Mouse (Mus musculus) kidney, postnatal 10 days (tissue): ENCODE results near the gene Zdhhc22.

Experiments
- DNase-seq: peaks from one replicate; pipeline ENCODE4 v3.0.0; 2021; ENCODE audit warnings: mixed read lengths

Gene Zdhhc22

DNA sequence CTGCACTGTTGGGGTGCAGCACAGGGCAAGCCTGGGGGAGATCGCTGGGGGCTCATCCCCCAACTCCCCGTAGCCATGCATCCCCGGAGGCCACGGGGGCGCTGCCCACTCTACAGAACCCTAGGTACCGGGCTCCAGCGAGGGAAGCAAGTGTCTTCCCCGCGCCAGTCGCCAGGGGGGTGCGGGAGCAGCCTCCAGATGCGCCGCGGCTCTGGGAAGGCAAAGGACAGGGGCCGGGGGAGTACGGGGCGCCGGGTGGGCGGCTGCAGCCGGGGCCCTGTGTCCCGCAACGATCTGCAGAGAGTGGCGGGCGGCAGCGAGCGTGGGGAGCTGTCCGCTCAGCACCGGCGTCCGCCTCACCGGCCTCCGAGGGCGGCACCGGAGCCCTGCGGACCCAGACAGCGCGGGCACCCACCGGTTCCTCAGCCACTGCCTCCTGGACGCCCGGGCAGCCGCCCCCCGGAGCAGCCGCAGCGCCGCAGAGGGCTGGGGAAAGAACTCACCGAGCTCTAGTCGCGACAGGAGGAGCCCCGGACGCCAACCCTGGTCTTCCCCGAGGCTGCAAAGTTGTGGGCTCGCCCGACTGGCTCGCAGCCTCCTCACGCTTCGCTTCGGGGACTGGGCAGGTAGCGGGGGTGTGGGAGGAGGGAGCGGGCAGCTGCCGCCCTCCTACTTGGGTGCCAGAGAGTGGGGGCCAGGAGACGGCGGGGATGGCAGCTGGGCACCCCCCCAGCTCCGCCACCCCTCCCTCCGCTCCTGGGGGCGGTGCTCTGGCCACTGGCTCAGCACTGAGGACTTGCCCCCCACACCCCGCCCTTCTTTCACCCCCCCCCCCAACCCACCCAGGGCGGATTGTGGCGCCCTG is at the start of gene Zdhhc22:
Gene Zdhhc22 (minus strand): TSS at position 541 of the 865 bp plus-strand sequence.
- peak; percentile 75 for DNase-seq

DNA sequence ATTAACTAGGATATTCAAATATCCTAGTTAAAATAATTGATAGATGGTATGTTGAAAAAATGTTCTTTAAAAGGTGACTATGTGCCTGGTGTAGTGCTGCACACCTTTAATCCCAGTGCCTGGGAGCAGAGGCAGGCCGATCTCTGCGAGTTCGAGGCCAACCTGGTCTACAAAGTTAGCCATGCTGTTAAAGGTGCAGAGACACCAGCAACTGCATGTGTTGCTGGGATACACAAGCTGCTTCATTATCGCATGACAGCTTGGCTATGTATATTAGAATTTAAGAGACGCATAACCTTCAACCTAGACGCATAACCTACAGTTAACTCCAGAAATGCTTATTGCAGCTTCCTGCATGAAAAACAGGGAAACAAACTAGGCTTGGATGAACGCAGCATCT is 46.4 kb upstream of the Zdhhc22 start:
- DNase-seq, result no peak

DNA sequence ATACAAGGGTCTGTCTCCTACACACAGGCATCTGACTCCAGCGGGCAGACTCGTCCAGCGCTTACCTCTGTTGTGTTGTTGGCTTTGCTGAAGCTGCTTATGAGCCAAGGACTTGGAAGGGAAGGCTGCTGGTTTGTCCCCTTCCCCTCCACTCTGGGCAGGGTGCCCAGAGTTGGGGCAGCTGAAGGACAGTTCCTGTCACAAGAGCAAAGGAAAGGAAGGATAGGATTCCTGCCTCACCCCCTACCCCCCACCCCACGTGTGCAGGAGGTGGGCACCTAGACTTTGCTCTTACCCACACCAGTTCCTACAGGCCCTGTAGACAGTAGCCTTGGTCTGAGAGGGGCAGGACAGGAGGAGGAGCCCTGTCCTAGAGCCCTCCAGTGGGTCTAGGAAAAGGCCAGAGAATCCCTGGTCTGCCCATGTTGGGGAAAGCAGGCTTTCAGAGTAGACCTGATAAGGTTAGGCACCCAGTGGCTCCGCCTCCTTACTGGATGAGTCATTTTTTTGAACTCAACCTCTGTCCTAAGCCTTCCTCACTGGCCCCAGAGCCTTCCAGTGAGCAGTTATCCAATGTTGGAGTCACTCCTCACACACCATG is 41.0 kb upstream of the Zdhhc22 start:
- peak; percentile 30 for DNase-seq

DNA sequence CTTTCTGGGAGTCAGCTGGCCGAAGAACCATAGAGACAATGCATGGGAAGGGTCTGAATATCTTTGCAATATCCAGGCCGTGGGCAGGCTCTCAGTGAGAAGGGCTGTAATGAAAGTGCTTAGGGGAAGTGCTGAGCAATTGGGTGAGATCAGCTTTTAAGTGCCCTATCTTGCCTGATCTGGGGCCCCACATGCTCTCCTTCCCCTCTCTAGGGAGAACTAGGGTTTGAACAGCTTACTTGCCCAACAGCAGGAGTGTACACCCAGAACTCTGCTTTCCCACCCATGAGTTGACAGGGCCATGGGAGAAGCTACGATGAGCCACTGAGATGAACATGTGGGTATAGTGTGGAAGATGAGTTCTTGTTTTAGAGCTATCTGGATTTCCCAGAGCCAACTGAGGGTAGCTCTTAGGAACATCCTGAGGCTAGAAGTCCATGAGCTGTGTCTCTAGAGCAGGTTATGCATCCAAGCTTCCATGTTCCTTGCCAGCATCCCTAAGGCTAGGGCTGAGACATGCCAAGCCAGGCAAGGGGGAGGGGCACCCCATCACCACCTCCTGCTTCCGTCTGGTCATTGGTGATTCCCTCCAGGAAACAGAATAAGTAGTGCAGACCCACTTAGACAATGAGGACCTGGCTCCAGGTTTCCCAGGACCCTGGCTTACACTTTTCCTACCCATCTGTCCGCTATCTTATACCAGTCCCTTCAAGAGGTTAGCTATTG is 39.2 kb upstream of the Zdhhc22 start:
- no peak for DNase-seq

DNA sequence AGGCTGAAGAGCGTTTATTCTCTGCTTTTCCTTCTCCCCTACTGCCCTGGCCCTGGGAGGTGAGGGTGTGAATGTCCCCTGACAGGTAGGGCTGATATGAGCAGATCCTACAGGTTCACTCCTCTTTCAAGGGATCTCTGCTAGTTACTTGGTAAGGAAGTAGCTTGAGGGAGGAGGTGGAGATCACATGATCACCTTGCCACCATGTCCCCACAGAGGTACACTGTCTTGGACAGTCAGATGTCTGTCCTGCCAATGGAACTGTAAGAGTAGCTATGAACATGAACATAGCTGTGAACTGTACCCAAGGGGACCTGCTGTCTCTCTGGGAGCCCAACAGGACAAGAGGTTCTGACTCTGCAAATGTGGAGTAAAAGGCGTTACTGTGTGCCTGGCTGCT is 37.8 kb upstream of the Zdhhc22 start:
- DNase-seq, result no peak

DNA sequence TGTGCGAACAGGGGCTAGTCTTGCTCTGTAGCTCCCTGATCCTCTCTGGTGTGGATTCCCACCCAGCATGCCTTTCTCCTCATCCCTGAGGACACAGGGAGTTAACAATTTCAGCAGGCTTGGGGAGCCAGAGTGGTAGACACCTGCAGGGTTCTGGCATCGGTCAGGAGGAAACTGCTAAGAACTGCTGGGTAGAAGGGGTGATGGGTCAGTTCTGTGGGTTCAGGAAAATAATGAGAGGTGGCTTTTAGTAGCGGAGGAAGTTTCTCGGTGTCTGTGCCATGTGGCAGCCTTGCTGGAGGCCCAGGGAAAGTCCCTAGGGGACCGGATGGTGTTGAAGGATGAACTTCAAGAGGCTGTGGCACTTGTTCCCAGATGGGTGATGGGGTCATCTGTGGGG is 37.2 kb upstream of the Zdhhc22 start:
- DNase-seq, result no peak

DNA sequence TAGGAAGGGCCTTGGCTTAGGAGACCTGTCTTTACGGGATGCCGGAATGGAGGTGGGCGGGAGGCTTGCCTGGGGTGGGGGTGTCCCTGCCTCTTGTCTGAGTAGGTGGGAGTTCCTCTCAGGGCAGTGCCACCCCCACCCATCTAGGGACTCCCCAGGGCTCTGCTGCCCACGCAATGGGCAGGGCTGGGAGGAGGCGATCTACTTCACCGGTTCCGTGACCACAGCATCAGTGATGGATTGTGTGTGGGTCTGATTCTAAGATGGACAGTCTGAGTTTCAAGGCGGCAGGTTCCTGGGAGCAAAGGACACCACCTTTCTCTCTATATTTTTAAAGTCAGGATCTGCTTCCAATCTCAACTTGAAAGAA is 36.6 kb upstream of the Zdhhc22 start:
- DNase-seq, result no peak

DNA sequence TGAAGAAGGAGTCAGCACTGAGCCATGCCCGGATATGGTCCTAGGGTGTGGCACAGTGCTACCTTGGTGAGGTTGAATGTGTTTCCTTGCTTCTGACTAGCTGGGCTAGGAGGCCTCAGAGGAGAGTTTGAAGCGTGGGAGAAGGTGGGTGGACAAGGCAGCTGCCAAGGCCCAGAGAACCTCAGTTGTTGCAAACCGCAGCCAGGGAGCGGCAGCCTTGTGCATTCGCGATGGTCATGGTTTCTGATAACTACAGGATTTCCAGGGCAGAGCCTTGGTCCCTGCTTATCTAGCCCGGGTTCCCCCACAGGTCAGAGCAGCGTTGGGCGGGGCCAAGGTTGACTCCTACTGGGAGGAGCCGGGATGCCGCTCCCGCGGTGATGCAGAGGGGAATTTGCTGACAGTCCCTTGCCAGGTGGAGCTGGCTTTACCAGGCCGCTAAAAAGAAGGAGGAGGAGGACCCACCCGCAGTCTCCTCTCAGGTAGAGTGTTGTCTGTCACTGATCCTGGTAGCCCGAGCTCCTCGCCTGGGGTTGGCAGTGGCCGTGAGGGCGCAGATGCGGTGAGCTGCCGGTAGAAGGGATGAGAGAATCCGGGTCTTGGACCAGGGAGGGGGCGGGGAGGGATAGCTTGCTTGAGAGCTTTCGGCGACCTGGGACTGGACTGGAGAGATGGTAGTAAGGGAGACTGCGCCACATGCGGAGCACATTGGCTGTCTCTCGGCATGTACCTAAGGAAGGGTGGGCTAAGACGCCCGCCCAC is 36.1 kb upstream of the Zdhhc22 start:
- DNase-seq, result peak; percentile 18

DNA sequence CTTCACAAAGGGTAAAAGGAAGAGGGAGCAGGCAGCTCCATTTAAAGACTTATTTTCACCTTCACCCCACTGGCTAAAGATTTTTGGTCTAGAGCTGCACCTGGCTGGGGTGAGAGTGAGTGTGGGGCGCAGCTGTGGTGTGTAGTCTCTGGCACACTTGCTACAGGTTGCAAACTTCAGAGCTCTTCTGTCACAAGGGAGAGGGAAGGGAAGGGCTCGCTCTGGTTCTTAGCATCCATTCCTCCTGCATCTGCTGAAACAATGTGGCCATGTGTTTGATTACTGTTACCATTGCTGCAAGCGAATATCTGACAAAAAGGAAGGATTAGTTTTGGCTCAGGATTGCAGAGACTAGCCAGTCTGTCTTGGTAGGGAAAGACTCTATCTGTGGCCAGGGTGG is 33.2 kb upstream of the Zdhhc22 start:
- no peak for DNase-seq

DNA sequence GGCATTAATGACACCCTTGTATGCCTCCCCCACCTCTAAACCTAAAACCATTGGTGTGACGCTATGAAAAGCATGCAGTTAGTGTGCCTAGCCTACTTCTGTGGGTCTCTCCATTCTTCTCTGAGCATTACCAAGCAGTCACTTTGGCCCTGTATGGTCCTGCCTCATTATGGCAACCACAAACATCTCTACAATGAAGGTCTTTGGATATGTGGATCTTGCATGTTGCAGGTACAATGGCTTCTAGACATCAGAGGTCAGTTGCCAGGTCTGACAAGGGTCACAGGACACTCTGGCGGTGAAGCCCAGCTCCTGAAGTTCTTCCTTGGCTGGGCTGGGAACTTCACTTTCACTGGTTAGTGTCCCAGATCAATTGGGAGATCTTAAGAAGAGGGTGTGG is 31.8 kb upstream of the Zdhhc22 start:
- DNase-seq, result no peak

DNA sequence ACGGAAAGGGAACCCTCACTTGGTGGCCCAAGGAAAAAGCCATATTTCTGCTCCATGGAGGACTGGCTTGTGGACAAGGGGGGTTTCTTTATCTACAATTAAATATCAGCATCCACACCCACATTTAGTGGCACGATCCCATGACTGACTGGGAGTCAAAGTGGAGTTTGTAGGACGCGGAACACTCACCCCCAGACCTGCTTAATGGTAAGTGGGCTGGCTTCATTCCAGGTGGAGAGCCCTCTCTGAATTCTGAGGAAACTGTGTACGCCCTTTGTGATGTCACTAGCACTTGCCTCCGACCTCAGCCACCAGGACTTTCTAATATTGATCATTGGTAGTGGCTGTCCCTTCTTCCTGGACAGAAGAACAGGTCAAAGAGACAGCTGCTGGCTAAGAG is 30.8 kb upstream of the Zdhhc22 start, which contains the start of gene Tmem63c:
Gene Tmem63c (plus strand): TSS at position 301 of the 400 bp plus-strand sequence.
- DNase-seq, result no peak

DNA sequence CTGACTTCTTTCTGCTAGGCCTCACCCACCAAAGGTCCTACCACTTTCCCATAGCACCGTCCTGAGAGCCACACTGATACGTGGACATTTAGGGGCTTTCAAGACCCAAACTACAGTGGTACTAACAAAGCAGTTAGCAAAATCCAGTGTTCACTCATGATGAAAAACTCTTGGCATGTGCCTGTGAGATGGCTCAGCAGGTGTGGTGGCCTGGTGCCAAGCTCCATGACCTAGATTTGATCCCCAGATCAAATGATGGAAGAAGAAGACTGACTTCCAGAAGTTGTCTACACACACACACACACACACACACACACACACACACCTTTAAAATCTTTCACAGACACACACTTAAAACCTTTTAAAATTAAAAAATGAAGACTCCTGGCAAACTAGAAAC is 28.5 kb upstream of the Zdhhc22 start:
- DNase-seq, result no peak

DNA sequence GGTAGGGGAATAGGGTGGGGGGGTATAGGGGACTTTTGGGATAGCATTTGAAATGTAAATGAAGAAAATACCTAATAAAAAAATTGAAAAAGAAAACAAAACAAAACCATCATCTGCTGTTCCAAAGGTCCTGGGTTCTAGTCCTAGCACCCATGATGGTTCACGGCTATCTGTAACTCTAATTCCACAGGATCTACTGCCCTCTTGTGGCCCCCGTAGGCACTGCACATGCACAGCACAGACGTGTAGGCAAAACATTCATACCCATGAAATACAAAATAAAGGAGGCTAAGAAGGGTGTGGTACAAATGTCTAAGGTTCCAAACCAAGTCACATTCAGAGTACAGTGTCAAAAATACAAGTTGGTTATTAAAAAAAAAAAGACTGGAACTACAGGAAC is 26.8 kb upstream of the Zdhhc22 start:
- peak; percentile 32 for DNase-seq

DNA sequence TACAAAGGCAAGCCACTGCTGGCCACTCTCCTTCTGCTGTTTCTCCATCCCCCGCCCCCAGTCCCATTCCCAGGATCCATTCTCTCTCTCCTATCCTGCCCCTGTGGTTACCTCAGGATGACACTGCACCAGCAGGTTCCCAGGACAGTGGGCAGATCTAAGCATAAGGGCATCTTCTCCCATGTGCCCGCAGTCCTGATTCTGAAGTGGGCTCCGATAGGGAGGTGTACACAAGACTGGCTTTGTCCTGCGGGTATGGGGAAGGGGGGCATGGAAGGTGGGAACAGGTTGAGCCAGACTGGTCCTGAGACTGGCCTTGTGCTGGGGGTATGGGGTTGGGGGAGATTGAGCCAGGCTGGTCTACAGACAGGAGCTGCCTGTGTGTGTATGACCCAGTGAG is 14.4 kb upstream of the Zdhhc22 start:
- no peak for DNase-seq

DNA sequence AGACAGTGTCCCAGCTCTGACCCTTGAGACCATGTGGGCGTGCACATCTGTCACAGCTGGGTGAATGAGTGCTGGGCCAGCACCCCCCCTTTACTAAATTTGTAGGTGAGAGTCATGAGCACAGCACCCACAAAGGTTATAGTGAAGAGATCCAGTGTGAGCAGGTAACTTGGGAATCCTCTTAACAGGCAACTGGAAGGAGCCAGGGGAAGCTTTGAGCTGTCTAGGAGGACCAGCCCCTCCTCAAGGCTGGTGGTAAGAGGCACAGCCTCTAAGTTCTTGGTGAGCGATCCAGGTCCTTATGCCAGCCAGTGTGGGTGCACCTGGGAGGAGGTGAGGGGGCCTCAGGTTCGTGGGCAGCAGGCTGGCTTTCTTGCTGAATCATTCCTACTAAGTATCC is 13.4 kb upstream of the Zdhhc22 start:
- no peak for DNase-seq

DNA sequence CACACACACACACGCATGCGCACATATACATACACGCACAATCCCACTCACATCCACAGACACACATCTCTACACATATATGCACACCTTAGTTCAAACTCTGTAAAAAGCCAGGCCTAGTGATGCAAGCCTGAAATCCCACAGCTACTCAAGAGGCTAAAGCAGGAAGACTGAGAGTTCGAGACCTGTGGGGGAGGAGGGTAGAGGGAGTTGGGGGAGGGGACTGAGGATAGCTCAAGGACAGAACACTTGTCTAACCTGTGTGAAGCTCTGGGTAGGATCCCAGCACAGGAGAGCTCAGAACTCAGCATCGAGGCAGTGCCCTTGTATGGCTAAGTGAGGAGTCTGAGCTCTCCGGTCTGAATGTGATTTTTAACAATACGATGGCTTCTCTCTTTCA is 12.6 kb upstream of the Zdhhc22 start:
- DNase-seq, result no peak

DNA sequence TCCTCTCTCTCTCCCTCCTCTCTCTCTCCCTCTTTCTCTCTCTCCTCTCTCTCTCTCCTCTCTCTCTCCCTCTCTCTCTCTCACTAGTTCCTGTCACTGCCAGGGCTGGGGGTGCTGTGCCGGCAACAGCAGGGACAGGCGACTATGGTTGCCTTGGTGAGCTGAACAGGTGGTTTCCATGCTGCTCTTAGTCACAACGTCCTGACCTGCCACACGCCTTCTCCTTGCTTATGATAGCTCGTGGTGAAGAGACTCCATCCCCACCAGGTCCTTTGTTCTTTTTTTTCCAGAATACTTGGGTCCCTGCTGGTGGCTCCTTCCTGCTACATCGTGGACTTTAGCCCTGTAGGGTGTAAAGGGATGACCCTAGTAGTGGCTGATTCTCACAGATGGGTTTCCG is 12.0 kb upstream of the Zdhhc22 start:
- DNase-seq, result no peak

DNA sequence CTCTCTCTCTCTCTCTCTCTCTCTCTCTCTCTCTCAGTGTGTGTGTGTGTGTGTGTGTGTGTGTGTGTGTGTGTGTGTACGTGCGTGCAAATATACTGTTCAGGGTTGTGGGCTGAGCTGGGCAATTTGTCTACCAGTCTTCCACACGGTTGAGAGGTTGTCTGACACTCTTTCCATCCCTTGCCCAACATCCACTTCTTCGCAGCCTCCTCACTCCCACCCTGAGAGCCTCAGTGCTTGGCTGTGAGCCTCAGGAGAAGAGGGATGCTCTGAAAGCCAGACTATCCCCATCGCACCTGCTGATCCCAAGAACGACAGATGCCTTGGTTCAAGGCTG is 10.6 kb upstream of the Zdhhc22 start:
- DNase-seq, result no peak

DNA sequence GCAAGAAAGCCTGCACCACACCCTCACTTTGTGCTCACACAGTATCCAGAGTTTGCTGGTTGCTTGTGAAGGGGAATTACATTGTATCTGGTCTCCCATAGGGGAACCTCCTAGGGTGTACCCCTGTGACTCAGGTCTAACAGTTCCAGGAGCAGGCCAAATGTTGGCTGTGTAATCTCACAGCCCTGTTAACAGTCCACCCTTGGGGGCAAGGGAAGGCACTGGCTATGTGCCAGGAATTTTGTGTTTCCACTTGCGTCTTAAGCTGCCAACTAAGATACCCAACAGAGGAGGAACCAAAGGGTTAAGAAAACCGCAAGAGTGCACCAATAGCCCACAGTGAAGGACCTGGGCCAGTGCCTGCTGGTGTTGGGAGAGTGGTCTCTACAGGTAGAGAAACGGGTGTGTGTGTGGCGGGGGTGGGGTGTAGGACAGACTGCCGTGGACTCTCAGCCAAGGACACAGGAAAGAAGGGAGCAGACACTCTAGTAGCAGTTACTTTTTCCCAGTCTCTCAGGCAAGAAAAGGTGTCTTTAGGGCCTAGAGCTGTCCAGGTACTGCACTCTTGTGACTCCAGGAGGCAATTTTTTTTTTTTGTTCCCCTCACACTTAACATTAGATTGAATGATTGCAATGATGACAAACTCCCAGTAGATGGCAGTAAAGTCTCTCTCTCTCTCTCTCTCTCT is 10.1 kb upstream of the Zdhhc22 start:
- no peak for DNase-seq

DNA sequence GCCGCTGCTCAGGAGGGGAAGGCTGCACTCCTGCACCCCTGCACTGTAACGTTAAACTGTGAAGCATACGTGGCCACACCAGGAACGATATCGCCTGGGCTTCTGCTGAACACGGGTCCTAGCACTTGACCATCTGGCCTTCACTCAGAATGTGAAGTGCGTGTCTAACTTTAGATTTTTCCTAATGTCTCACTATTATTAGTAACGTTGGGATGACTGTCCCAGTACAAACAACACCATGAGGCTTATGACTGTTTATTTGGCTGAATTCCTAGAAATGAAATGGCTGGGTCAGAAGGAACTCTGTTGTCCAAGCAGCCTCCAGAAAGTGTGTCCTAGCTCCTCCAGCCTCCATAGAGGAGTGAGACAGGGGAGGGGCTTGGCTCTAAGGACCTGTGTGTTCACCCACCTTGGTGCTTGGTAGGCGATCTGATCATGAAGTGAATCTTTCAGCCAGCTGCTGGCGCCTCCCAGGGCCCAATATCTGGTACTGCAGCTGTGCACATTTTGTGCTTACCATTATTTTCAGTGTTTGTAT is 9.1 kb upstream of the Zdhhc22 start:
- DNase-seq, result no peak

DNA sequence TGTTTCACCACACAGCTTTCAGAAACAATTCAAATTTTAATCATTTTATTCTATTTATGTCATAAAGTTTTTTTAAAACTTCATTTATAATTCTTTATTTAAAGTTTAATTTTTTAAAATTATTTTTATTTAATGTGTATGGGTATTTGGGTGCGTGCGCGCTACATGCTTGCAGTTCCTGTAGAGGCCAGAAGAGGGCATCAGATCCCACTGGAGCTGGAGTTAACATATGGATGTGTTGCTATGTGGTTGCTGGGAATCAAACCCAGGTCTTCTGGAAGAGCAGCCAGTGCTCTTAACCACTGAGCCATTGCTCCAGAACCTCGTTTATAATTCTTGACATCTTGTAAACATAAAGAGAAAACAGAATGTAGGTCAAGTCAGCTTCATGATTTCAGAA is 8.5 kb upstream of the Zdhhc22 start:
- DNase-seq, result no peak

DNA sequence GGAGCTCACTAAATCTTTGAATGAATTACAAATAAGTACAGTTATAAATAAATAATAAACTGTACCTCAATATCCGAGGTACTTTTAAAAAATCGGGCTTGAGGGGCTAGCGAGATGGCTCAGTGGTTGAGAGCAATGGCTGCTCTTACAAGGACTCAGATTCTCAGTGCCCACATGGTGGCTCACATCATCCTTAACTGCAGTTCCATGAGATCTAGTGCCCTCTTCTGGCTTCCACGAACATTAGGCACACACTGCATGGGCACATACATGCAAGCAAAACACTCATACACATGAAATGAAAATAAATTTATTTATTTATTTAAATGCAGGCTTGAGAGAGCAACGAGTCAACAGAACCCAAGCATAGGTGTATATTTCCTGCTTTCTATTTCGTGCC is 5.7 kb upstream of the Zdhhc22 start:
- DNase-seq, result no peak
